In genomic region chr5:14252583-14252982, GRCm38 (mm10) we compare ENCODE assay signal across 9 mouse cellular contexts.
DNase-seq lines count a peak whose midpoint lies in the region; ATAC-seq and TF ChIP-seq lines count a peak whose summit lies in the region.
"Had no signal": no experiment of that assay in that cellular context is flagged by ENCODE, and none has a peak within 500 bp of the region (broad histone marks: within the 10 kb centered on the region; RNA-seq: fewer than 3 reads in every experiment).

No protein-coding gene starts in this region.

- in situ Hi-C loops in Patski (cut with MboI; ENCODE audit: low pct_unique_long_range_greater_than_20kb), result no loop called here

- CTCF ChIA-PET in Patski (lab: Charles Lee), result interaction anchor here (0.7 to 1.9 kb wide), 10 partner anchors 10 to 1703 kb away, joined by 3 to 8 read pairs (median 4); no protein-coding TSS in a partner anchor

- DNase-seq in cerebellum, adult 18-20 months, result peak; percentile 4 to 17
- no peak for DNase-seq in cerebellum, adult 11-12 months
- peak; percentile 38 to 48 for DNase-seq in layer of hippocampus, postnatal 10 days (ENCODE audit: low spot score in 2 of 2)
- no peak for DNase-seq in layer of hippocampus, adult 18-20 months (ENCODE audit: low spot score in 2 of 2)
- DNase-seq in Patski (ENCODE audit: low read depth, low spot score), result no peak
- DNase-seq in forelimb bud, embryonic 11.5 days (ENCODE audit: low read depth, low spot score), result peak; percentile 32
- DNase-seq in retina, embryonic 14.5 days (ENCODE audit: low spot score), result peak; percentile 53
- DNase-seq in spleen, postnatal 36 days (ENCODE audit: low spot score in 2 of 2), result no peak

- POLR2A ChIA-PET in Patski (lab: Charles Lee), result interaction anchor here (1.2 kb wide), 1 partner anchor 13 kb away, joined by 3 read pairs; no protein-coding TSS in a partner anchor

- H3K27me3 ChIP-seq in Patski, result no peaks in the 10 kb centered on the region
- H3K27me3 ChIP-seq: neural tube, embryonic 13.5 days had no signal

- peak; percentile 94 for TF ChIP-seq CTCF in Patski (IDR thresholded peaks at IDR 0.05)

- no peak for ATAC-seq in Patski

Comparison
In these comparisons a context has a peak if more than half of its experiments do, and no peak if none do; other contexts are left out.
1. DNase-seq: peak in cerebellum, adult 18-20 months (2 of 2), layer of hippocampus, postnatal 10 days (2 of 2), forelimb bud, embryonic 11.5 days (single experiment) and retina, embryonic 14.5 days (single experiment); none in cerebellum, adult 11-12 months (single experiment), layer of hippocampus, adult 18-20 months (0 of 2), Patski (single experiment) and spleen, postnatal 36 days (0 of 2).